Comparison of ENCODE assay signal across 9 mouse cellular contexts in genomic region chr8:84416041-84416440, GRCm38 (mm10). TPM values are rescaled to one million over a fixed set of nuclear protein-coding genes. Genes with fewer than 3 reads are reported as not detected.
DNase-seq lines count a peak whose midpoint lies in the region; ATAC-seq lines count a peak whose summit lies in the region.
"Had no signal": no experiment of that assay in that cellular context is flagged by ENCODE, and none has a peak within 500 bp of the region (broad histone marks: within the 10 kb centered on the region; RNA-seq: fewer than 3 reads in every experiment).

No protein-coding gene starts in this region.

- H3K9me3 ChIP-seq in lung, embryonic 15.5 days = no peaks in the 10 kb centered on the region
- H3K9me3 ChIP-seq in hindbrain, embryonic 16.5 days (ENCODE audit: control insufficient read depth, low read length) = no peaks in the 10 kb centered on the region
- H3K9me3 ChIP-seq in neural tube, embryonic 15.5 days (replicated peaks) = no peaks in the 10 kb centered on the region

- no peak overlapping the region for H3K27ac ChIP-seq in lung, embryonic 15.5 days
- peak overlapping the region; percentile 82 for H3K27ac ChIP-seq in hindbrain, embryonic 16.5 days (ENCODE audit: low read depth, low read length)
- peak overlapping the region; percentile 89 for H3K27ac ChIP-seq in neural tube, embryonic 15.5 days (replicated peaks)

- no peak for ATAC-seq in lung, embryonic 15.5 days (ENCODE audit: borderline replicate concordance, extremely low read depth, low FRiP score, low TSS enrichment)
- peak; percentile 13; the same call in 1 of the 2 replicates for ATAC-seq in hindbrain, embryonic 16.5 days
- ATAC-seq in neural tube, embryonic 15.5 days (ENCODE audit: low FRiP score) = peak; percentile 12; the same call in 1 of the 2 replicates

- H3K4me1 ChIP-seq in lung, embryonic 15.5 days = peaks cover 14% of the 10 kb centered on the region
- H3K4me1 ChIP-seq in hindbrain, embryonic 16.5 days (ENCODE audit: control insufficient read depth, insufficient read depth, low read depth, low read length) = peaks cover 22% of the 10 kb centered on the region
- peaks cover 40% of the 10 kb centered on the region for H3K4me1 ChIP-seq in neural tube, embryonic 15.5 days

- H3K36me3 ChIP-seq in lung, embryonic 15.5 days = no peaks in the 10 kb centered on the region
- H3K36me3 ChIP-seq in hindbrain, embryonic 16.5 days (ENCODE audit: control insufficient read depth, insufficient read depth, low read length) = peaks cover 2% of the 10 kb centered on the region; the same call in 1 of the 2 replicates
- H3K36me3 ChIP-seq in neural tube, embryonic 15.5 days = 0 out of 2 replicates have a peak, but pooled peaks cover 10% of the 10 kb centered on the region

- H3K27me3 ChIP-seq in lung, embryonic 15.5 days = peaks cover 68% of the 10 kb centered on the region
- H3K27me3 ChIP-seq in hindbrain, embryonic 16.5 days (replicated peaks; ENCODE audit: control insufficient read depth, insufficient read depth, low read length) = no peaks in the 10 kb centered on the region
- no peaks in the 10 kb centered on the region for H3K27me3 ChIP-seq in neural tube, embryonic 15.5 days (replicated peaks)

- H3K4me3 ChIP-seq in lung, embryonic 15.5 days = peak overlapping the region; percentile 56
- H3K4me3 ChIP-seq in hindbrain, embryonic 16.5 days (ENCODE audit: low read length) = peak overlapping the region; percentile 78
- peak overlapping the region; percentile 84 for H3K4me3 ChIP-seq in neural tube, embryonic 15.5 days (replicated peaks)

- DNase-seq in cerebellum, postnatal 14 days = peak; percentile 48 to 49
- DNase-seq in cerebellum, adult 11-12 months = no peak
- no peak for DNase-seq in lung, adult 18-20 months
- no peak for DNase-seq in layer of hippocampus, adult 9-10 months (ENCODE audit: low spot score)
- DNase-seq in urinary bladder, postnatal 4 days (ENCODE audit: low spot score in 2 of 2) = no peak
- DNase-seq: layer of hippocampus, adult 9-11 months had no signal

- 21% methylated on average over 14 of the region's 14 CpGs for WGBS in lung, embryonic 15.5 days
- WGBS in hindbrain, embryonic 16.5 days = 15% methylated on average over 14 of the region's 14 CpGs
- WGBS in neural tube, embryonic 15.5 days = 12% methylated on average over 14 of the region's 14 CpGs

- H3K9ac ChIP-seq in lung, embryonic 15.5 days = no peak overlapping the region
- peak overlapping the region; percentile 90 for H3K9ac ChIP-seq in hindbrain, embryonic 16.5 days (ENCODE audit: low read depth, low read length)
- H3K9ac ChIP-seq in neural tube, embryonic 15.5 days (replicated peaks) = peak overlapping the region; percentile 83

- peak overlapping the region; percentile 98 for H3K4me2 ChIP-seq in lung, embryonic 15.5 days
- H3K4me2 ChIP-seq in hindbrain, embryonic 16.5 days (ENCODE audit: low read length) = peak overlapping the region; percentile 85
- H3K4me2 ChIP-seq in neural tube, embryonic 15.5 days = peak overlapping the region; percentile 72

RNA-seq across cellular contexts. Expression of gene Cacna1a, which starts 27.8 kb away (rescaled TPM):
- polyA plus RNA-seq in lung, embryonic 15.5 days (2015; fragmentation: Nextera tagmentation; extraction: Ambion mirVana) = 2.1 and 2.4 TPM in 2 replicates
- polyA plus RNA-seq in hindbrain, embryonic 16.5 days (2015; fragmentation: Nextera tagmentation; extraction: Ambion mirVana) = 15.7 and 17.1 TPM in 2 replicates
- polyA plus RNA-seq in neural tube, embryonic 15.5 days (2015; fragmentation: Nextera tagmentation; extraction: Ambion mirVana) = 18.3 and 23.6 TPM in 2 replicates

Comparison
In these comparisons a context has a peak if more than half of its experiments do, and no peak if none do; other contexts are left out.
1. DNase-seq: peak in cerebellum, postnatal 14 days (2 of 2); none in cerebellum, adult 11-12 months (single experiment), lung, adult 18-20 months (0 of 2), layer of hippocampus, adult 9-10 months (single experiment) and urinary bladder, postnatal 4 days (0 of 2).
2. Peak in every context shown above with its lines, with median percentiles within 50 percentile points of each other: H3K4me2 ChIP-seq and H3K4me3 ChIP-seq.